In the genomic region with DNA sequence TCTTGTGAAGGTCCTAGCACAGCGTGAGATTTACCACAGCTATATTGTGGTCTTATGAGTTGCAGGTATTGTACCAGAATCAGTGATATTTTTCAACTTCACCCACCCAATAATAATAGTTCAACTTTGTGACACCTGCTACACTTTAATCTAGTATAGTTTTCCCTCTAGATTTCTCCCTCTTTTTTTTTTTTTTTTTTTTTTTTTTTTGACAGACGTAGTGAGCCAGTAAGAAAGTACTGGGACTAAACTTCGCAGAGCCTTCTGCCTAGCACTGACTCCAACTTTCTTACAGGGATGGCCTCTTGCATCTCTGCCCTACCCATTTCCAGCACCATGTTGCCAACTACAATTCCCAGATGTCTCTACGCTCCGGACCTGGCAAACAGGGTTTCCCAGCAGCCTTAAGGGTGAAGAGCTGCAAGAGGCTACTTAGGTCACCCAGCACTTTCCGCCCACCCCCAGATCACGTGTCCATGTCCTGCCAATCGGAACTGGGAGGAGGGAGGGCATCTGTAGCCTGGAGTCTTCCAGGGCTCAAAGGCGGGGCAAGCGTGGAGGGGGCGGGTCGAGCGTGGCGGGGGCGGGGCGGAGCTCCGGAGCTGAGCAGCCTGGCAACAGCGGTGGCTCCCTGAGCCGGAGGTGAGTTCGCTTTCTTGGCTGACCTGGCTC, we compare ENCODE assay signal across 8 mouse cellular contexts. TPM values are rescaled to one million over a fixed set of nuclear protein-coding genes. Genes with fewer than 3 reads are reported as not detected.
A peak's percentile ranks its signal among the peaks of the same experiment; 100 is the strongest.
DNase-seq lines count a peak whose midpoint lies in the region; ATAC-seq and TF ChIP-seq lines count a peak whose summit lies in the region.

No protein-coding gene starts in this region.

- peak overlapping the region; percentile 41 for H3K4me3 ChIP-seq in forebrain, embryonic 14.5 days (ENCODE audit: low read depth, low read length)
- H3K4me3 ChIP-seq in neural tube, embryonic 15.5 days (replicated peaks) = peak overlapping the region; percentile 50
- H3K4me3 ChIP-seq in thymus, adult 2 months (ENCODE audit: control insufficient read depth, insufficient read depth, low read length) = peak overlapping the region; percentile 88

- H3K36me3 ChIP-seq in forebrain, embryonic 14.5 days (ENCODE audit: control insufficient read depth, insufficient read depth, low read length) = no peaks in the 10 kb centered on the region
- H3K36me3 ChIP-seq in neural tube, embryonic 15.5 days = no peaks in the 10 kb centered on the region
- no peaks in the 10 kb centered on the region for H3K36me3 ChIP-seq in thymus, adult 2 months (ENCODE audit: control insufficient read depth, insufficient read depth, low read length)

- no peaks in the 10 kb centered on the region for H3K27me3 ChIP-seq in forebrain, embryonic 14.5 days (replicated peaks; ENCODE audit: control insufficient read depth, insufficient read depth, low read length)
- H3K27me3 ChIP-seq in neural tube, embryonic 15.5 days (replicated peaks) = no peaks in the 10 kb centered on the region
- H3K27me3 ChIP-seq in thymus, adult 2 months (ENCODE audit: control insufficient read depth, insufficient read depth, low read length) = no peaks in the 10 kb centered on the region

- TF ChIP-seq POLR2A in thymus, adult 2 months (IDR thresholded peaks at IDR 0.05; ENCODE audit: control insufficient read depth, extremely low read depth, insufficient read depth, low read length, poor library complexity) = no peak

- intact Hi-C loops in heart, postnatal 14 days (cut with DNase I) = loop anchor here (2.0 kb wide), 1 partner anchor 162 kb away; no protein-coding TSS in a partner anchor

- H3K4me2 ChIP-seq in forebrain, embryonic 14.5 days (ENCODE audit: low read length) = peak overlapping the region; percentile 55
- peak overlapping the region; percentile 70 for H3K4me2 ChIP-seq in neural tube, embryonic 15.5 days

- WGBS in forebrain, embryonic 14.5 days = 39% methylated on average over 20 of the region's 20 CpGs
- WGBS in neural tube, embryonic 15.5 days = 28% methylated on average over 20 of the region's 20 CpGs
- 11% methylated on average over 9 of the region's 20 CpGs for WGBS in thymus, adult 2 months

- peak; percentile 95 for ATAC-seq in forebrain, embryonic 14.5 days
- peak; percentile 97 for ATAC-seq in neural tube, embryonic 15.5 days (ENCODE audit: low FRiP score)

- H3K9me3 ChIP-seq in forebrain, embryonic 14.5 days (replicated peaks; ENCODE audit: control insufficient read depth, low read length) = no peaks in the 10 kb centered on the region
- H3K9me3 ChIP-seq in neural tube, embryonic 15.5 days (replicated peaks) = no peaks in the 10 kb centered on the region

- H3K9ac ChIP-seq in forebrain, embryonic 14.5 days (ENCODE audit: low read length) = peak overlapping the region; percentile 56
- peak overlapping the region; percentile 42 for H3K9ac ChIP-seq in neural tube, embryonic 15.5 days (replicated peaks)

- peak; percentile 95 for DNase-seq in ES-CJ7 (ENCODE audit: low read depth, low spot score)
- DNase-seq in cerebellum, adult 11 months = peak; percentile 81
- peak; percentile 88 for DNase-seq in forebrain, embryonic 14.5 days (ENCODE audit: low spot score)
- DNase-seq in heart, postnatal 14 days = peak; percentile 78 to 82
- DNase-seq in layer of hippocampus, adult 11-12 months (ENCODE audit: low spot score) = peak; percentile 82
- DNase-seq in lung, adult 18-20 months = peak; percentile 94 to 95
- DNase-seq in thymus, adult 2 months = peak; percentile 78

- no peak overlapping the region for H3K27ac ChIP-seq in forebrain, embryonic 14.5 days (ENCODE audit: low read depth, low read length)
- no peak overlapping the region for H3K27ac ChIP-seq in neural tube, embryonic 15.5 days (replicated peaks)
- no peak overlapping the region for H3K27ac ChIP-seq in thymus, adult 2 months (ENCODE audit: control insufficient read depth, insufficient read depth, low read length)

- H3K4me1 ChIP-seq in forebrain, embryonic 14.5 days (ENCODE audit: control insufficient read depth, insufficient read depth, low read length) = no peaks in the 10 kb centered on the region
- peaks cover 3% of the 10 kb centered on the region; the same call in 1 of the 2 replicates for H3K4me1 ChIP-seq in neural tube, embryonic 15.5 days
- 0 out of 2 replicates have a peak, but pooled peaks cover 2% of the 10 kb centered on the region for H3K4me1 ChIP-seq in thymus, adult 2 months (replicated peaks; ENCODE audit: control insufficient read depth, insufficient read depth, low read length)

- TF ChIP-seq CTCF in thymus, adult 2 months (IDR thresholded peaks at IDR 0.05; ENCODE audit: borderline replicate concordance, control insufficient read depth, extremely low read depth, insufficient read depth, low read length, poor library complexity) = no peak

RNA-seq across cellular contexts. Expression of a gene that starts 4.0 kb away (rescaled TPM):
- polyA plus RNA-seq in forebrain, embryonic 14.5 days (2014; fragmentation: Nextera tagmentation; extraction: Ambion mirVana) = 4.5 and 4.6 TPM in 2 replicates
- 10 to 100 TPM; 21.0 to 21.8 TPM for total RNA-seq in heart, postnatal 14 days (2021)
- polyA plus RNA-seq in neural tube, embryonic 15.5 days (2015; fragmentation: Nextera tagmentation; extraction: Ambion mirVana) = 5.4 and 5.7 TPM in 2 replicates
- polyA plus RNA-seq in thymus, adult 2 months (2012; rRNA removed) = 1.9 and 2.4 TPM in 2 replicates
